Mouse (Mus musculus) kidney, adult 2 months (tissue): ENCODE data around the gene Tns2.

Experiments used
- CTCF ChIP-seq: fragments of 200-500 bp; conservative IDR thresholded peaks from 2 replicates; pipeline ENCODE4 v1.5.1; 2011; ENCODE audit warnings: low read depth, mild to moderate bottlenecking, control low read depth, low read length, moderate library complexity, mixed read lengths; ENCODE audit not compliant: insufficient read depth, insufficient read length
- POLR2A ChIP-seq: fragments of 200-500 bp; IDR thresholded peaks from one replicate; pipeline ENCODE4 v1.6.1; 2011; ENCODE audit warnings: low read depth, low read length, control low read depth

DNA sequence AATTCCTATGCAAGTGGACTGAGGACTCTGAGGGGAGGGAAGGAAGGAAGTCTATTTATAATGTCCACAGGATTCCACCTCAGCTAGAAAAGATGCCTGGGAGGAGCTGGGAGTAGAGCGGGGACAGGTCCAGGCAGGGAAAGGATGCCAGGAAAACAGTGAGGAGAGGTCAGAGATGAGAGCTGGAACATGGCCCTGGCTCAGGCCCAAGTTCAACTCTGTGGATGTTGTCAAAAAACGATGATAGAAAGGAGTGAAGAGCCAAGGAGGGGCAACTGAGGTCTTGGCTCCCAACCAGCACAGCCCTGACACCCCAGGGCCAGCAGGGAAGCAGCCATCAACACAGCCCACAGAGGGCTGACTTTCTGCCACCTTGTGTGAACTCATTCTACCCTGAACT lies 26.1 kb downstream of the Tns2 start:
- no peak for TF ChIP-seq CTCF
- TF ChIP-seq POLR2A = no peak
